Mouse (Mus musculus) midbrain, embryonic 12.5 days (tissue): ENCODE data around the gene Rbms3. TPM values are rescaled to one million over a fixed set of nuclear protein-coding genes. Genes with fewer than 3 reads are reported as not detected.

ENCODE experiments used
- ATAC-seq: fragments of 200-750 bp; cut with Nextera tagmentation; 2 replicates; pipeline ENCODE4 v1.8.0; 2017; ENCODE audit warnings: low read depth, moderate TSS enrichment, moderate library complexity; ENCODE audit not compliant: low FRiP score
- H3K27ac ChIP-seq: fragments of 300-500 bp; sonication (generic); replicated peaks from 2 replicates; pipeline ENCODE4 v1.5.1; 2016; ENCODE audit warnings: mild to moderate bottlenecking
- H3K27me3 ChIP-seq: fragments of 300-500 bp; sonication (generic); 2 replicates; pipeline ENCODE4 v1.6.1; 2016; ENCODE audit warnings: mild to moderate bottlenecking
- H3K36me3 ChIP-seq: fragments of 300-500 bp; sonication (generic); 2 replicates; pipeline ENCODE4 v1.6.1; 2016
- H3K4me1 ChIP-seq: fragments of 300-500 bp; sonication (generic); 2 replicates; pipeline ENCODE4 v1.6.1; 2016
- H3K4me2 ChIP-seq: fragments of 300-500 bp; sonication (generic); replicated peaks from 2 replicates; pipeline ENCODE4 v1.6.1; 2016; ENCODE audit warnings: mild to moderate bottlenecking, moderate library complexity
- H3K4me3 ChIP-seq: fragments of 300-500 bp; sonication (generic); 2 replicates; pipeline ENCODE4 v1.5.1; 2016; ENCODE audit warnings: mild to moderate bottlenecking
- H3K9ac ChIP-seq: fragments of 300-500 bp; sonication (generic); replicated peaks from 2 replicates; pipeline ENCODE4 v1.6.1; 2016; ENCODE audit warnings: mild to moderate bottlenecking, moderate library complexity
- H3K9me3 ChIP-seq: fragments of 300-500 bp; sonication (generic); 2 replicates; pipeline ENCODE4 v1.6.1; 2016; ENCODE audit warnings: mild to moderate bottlenecking
- WGBS: fragments of 180-500 bp; shearing (Covaris S2); methylation state at CpG from one replicate; pipeline ENCODE4 v1.1.7; 2016; 5-methylcytosine and 5-hydroxymethylcytosine counted together
- polyA plus RNA-seq: library from polyadenylated mRNA; unstranded; fragments of >200 nt; fragmentation: Nextera tagmentation; extraction: Ambion mirVana; gene quantifications from 2 replicates; pipeline ENCODE4 v1.2.1, GENCODE M21; 2016

Rbms3 gene
- polyA plus RNA-seq, 1 experiment from 2014 or later, result 25.8 TPM

GRCm38 (mm10) chr9:116973594-116973993 lies 656.1 kb downstream of the Rbms3 start:
- no peaks in the 10 kb centered on the region for H3K27me3 ChIP-seq
- no peaks in the 10 kb centered on the region for H3K36me3 ChIP-seq
- WGBS, result 26% methylated on average over 2 of the region's 2 CpGs
- no peaks in the 10 kb centered on the region for H3K4me1 ChIP-seq
- no peak overlapping the region for H3K9ac ChIP-seq
- no peak for ATAC-seq
- H3K9me3 ChIP-seq, result 0 out of 2 replicates have a peak, but pooled peaks cover 4% of the 10 kb centered on the region
- no peak overlapping the region for H3K4me2 ChIP-seq
- no peak overlapping the region for H3K27ac ChIP-seq
- no peak overlapping the region for H3K4me3 ChIP-seq

DNA sequence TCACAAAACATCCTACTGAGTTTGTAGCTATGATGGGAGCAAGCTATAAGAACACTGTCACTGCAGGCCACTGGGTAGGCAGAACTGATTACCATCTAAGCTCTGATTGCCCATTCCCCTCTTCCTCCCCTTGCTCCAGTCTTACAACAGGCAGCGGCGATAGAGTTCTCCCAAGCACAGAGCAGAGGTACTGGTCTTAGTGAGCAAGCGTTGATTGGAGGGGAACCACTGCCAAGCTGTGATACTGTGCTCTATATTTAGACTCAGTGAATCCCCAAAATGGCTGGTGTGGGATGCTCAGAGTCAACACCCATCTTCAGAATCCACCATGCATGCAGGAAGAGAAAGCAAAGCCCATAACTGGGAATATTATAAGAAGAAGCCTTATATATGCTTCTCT lies 662.4 kb downstream of the Rbms3 start:
- no peak for ATAC-seq
- no peaks in the 10 kb centered on the region for H3K36me3 ChIP-seq
- H3K27me3 ChIP-seq, result no peaks in the 10 kb centered on the region
- no peak overlapping the region for H3K4me3 ChIP-seq
- 94% methylated on average over 3 of the region's 3 CpGs for WGBS
- H3K27ac ChIP-seq, result no peak overlapping the region
- no peaks in the 10 kb centered on the region for H3K9me3 ChIP-seq
- H3K9ac ChIP-seq, result no peak overlapping the region
- H3K4me1 ChIP-seq, result peaks cover 5% of the 10 kb centered on the region; the same call in 1 of the 2 replicates
- no peak overlapping the region for H3K4me2 ChIP-seq

- Histone ChIP-seq H3K27ac (no peak overlapping the region; the same call in 1 of the 2 replicates), H3K4me3 (no peak overlapping the region), H3K9ac (no peak overlapping the region), H3K4me2 (no peak overlapping the region), H3K36me3 (no peaks in the 10 kb centered on the region), H3K4me1 (peaks cover 5% of the 10 kb centered on the region; the same call in 1 of the 2 replicates), H3K9me3 (0 out of 2 replicates have a peak, but pooled peaks cover 1% of the 10 kb centered on the region), H3K27me3 (no peaks in the 10 kb centered on the region)
- WGBS, result 58% methylated on average over 6 of the region's 6 CpGs
- no peak for ATAC-seq
Observed at GRCm38 (mm10) chr9:116965691-116966090, 664.0 kb downstream of the Rbms3 start.

- 0 out of 2 replicates have a peak, but pooled peaks cover 4% of the 10 kb centered on the region for H3K9me3 ChIP-seq
- H3K36me3 ChIP-seq, result no peaks in the 10 kb centered on the region
- H3K9ac ChIP-seq, result no peak overlapping the region
- no peak overlapping the region for H3K27ac ChIP-seq
- no peak overlapping the region for H3K4me2 ChIP-seq
- WGBS, result 95% methylated on average over 2 of the region's 2 CpGs
- H3K4me3 ChIP-seq, result no peak overlapping the region
- ATAC-seq, result no peak
- H3K27me3 ChIP-seq, result no peaks in the 10 kb centered on the region
- no peaks in the 10 kb centered on the region for H3K4me1 ChIP-seq
Observed at GRCm38 (mm10) chr9:116956156-116956555, 673.6 kb downstream of the Rbms3 start.

DNA sequence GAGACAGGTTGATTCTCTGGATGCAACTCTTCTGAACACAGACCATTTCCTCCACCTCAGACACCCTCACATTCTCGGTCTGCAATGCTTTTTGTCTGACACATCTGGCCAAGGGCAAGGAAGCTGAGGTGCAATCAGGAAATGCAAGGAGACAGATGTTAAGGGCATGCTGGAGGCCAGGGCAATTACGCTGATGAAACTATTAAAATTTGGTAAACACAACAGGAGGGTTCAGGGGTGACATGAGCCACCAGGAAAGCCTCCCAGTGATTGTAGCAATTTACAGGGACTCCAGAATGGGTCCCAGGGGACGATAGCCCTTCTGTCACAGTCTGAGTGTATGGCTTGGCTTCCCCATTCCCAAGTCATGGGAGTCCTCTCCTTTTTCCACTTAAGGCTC lies 681.5 kb downstream of the Rbms3 start:
- no peaks in the 10 kb centered on the region for H3K4me1 ChIP-seq
- no peaks in the 10 kb centered on the region for H3K9me3 ChIP-seq
- no peak overlapping the region for H3K9ac ChIP-seq
- 84% methylated on average over 3 of the region's 3 CpGs for WGBS
- ATAC-seq, result no peak
- no peak overlapping the region for H3K27ac ChIP-seq
- no peaks in the 10 kb centered on the region for H3K27me3 ChIP-seq
- H3K4me3 ChIP-seq, result no peak overlapping the region
- no peak overlapping the region for H3K4me2 ChIP-seq
- H3K36me3 ChIP-seq, result no peaks in the 10 kb centered on the region

DNA sequence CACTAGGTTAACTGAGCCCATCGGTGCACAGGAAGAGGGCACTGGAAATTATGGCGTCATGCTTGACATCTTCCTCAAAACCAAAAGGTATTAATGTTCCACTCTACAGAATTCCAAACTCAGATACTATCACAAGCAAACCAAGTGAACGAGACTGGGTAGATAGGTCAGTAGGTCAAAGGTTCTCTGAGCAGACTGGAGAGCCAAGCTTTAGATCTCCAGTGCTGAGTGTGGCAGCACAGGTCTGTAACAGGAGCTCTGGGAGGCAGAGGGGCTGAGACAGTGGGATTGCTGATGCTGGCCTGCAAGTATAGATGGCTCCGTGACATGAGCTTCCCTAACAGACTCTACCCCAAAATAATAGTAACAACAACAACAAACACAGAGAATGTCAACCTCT lies 682.3 kb downstream of the Rbms3 start:
- ATAC-seq, result no peak
- Histone ChIP-seq H3K4me1 (no peaks in the 10 kb centered on the region), H3K27ac (no peak overlapping the region), H3K36me3 (no peaks in the 10 kb centered on the region), H3K9ac (no peak overlapping the region), H3K9me3 (no peaks in the 10 kb centered on the region), H3K4me2 (no peak overlapping the region), H3K27me3 (no peaks in the 10 kb centered on the region), H3K4me3 (no peak overlapping the region)
- 84% methylated on average over 4 of the region's 4 CpGs for WGBS

DNA sequence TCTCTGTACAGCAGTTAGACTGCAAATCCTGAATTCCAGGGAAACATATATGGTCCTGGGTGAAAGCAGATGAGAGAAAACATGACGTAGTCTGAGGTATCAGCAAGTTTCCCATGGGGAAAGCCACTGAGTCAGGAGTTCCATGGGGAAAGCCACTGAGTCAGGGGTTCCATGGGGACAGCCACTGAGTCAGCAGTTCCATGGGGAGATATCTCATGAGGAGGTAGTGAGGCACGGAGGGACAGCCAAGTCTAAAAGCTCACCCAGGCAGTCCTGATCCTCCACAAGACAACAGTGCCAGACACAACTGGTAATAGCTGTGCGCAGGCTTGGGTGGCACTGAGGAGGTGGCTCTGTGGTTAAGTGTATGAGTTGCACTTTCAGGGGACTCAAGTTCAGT lies 682.9 kb downstream of the Rbms3 start:
- ATAC-seq, result no peak
- no peak overlapping the region for H3K4me2 ChIP-seq
- 84% methylated on average over 3 of the region's 3 CpGs for WGBS

DNA sequence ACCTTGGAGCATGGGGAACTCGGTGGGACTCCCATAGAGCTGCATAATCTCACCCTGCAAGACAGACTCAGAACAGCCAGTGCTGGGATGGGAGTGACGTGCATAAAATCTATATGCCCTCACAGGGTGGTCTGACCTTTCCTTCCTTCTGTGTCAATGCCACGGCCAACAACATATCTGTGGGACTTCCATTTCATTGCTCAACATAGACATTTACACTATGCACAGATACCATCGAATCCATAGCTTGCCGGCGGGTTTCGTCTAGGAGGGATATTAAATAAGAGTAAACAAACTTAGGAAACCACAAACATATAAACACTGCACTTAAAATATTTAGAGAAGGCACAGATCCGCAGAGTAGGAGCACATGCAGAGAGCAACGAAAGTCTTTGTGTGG lies 684.0 kb downstream of the Rbms3 start:
- Histone ChIP-seq H3K4me2 (no peak overlapping the region), H3K9ac (no peak overlapping the region), H3K36me3 (no peaks in the 10 kb centered on the region), H3K27ac (no peak overlapping the region), H3K4me1 (no peaks in the 10 kb centered on the region), H3K9me3 (no peaks in the 10 kb centered on the region), H3K4me3 (no peak overlapping the region), H3K27me3 (no peaks in the 10 kb centered on the region)
- no peak for ATAC-seq
- 82% methylated on average over 9 of the region's 9 CpGs for WGBS

More for the DNA sequence above, 682.9 kb downstream of the Rbms3 start:
- H3K4me3 ChIP-seq, result no peak overlapping the region
- H3K9me3 ChIP-seq, result no peaks in the 10 kb centered on the region
- H3K9ac ChIP-seq, result no peak overlapping the region
- H3K36me3 ChIP-seq, result no peaks in the 10 kb centered on the region
- H3K4me1 ChIP-seq, result no peaks in the 10 kb centered on the region
- H3K27me3 ChIP-seq, result no peaks in the 10 kb centered on the region
- no peak overlapping the region for H3K27ac ChIP-seq

- Histone ChIP-seq H3K4me2 (no peak overlapping the region), H3K4me1 (no peaks in the 10 kb centered on the region), H3K9me3 (no peaks in the 10 kb centered on the region), H3K36me3 (no peaks in the 10 kb centered on the region), H3K27ac (no peak overlapping the region), H3K27me3 (no peaks in the 10 kb centered on the region), H3K9ac (no peak overlapping the region), H3K4me3 (no peak overlapping the region)
- 90% methylated on average over 15 of the region's 15 CpGs for WGBS
- ATAC-seq, result no peak
Observed at GRCm38 (mm10) chr9:116943902-116944301, 685.8 kb downstream of the Rbms3 start.

DNA sequence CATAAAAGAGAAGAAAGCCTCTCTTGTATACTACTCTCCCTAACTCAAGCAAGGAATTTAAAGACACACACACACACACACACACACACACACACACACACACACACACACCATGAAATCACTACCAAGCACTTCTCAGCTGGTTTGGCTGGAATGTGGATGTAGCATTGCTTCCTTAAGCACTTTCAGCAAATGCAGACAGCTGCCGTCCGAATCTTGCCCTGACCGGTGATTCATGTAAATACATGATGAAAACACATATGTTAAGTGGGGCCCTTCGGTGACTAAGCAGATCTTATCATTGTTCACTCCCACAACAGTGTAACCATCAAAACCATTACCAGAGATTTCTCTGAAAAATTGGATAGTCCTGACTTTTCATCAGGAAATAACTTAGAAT lies 688.6 kb downstream of the Rbms3 start:
- Histone ChIP-seq H3K27me3 (no peaks in the 10 kb centered on the region), H3K36me3 (no peaks in the 10 kb centered on the region), H3K4me2 (no peak overlapping the region), H3K4me3 (no peak overlapping the region), H3K9me3 (no peaks in the 10 kb centered on the region), H3K4me1 (no peaks in the 10 kb centered on the region), H3K27ac (no peak overlapping the region), H3K9ac (no peak overlapping the region)
- 85% methylated on average over 4 of the region's 4 CpGs for WGBS
- no peak for ATAC-seq

DNA sequence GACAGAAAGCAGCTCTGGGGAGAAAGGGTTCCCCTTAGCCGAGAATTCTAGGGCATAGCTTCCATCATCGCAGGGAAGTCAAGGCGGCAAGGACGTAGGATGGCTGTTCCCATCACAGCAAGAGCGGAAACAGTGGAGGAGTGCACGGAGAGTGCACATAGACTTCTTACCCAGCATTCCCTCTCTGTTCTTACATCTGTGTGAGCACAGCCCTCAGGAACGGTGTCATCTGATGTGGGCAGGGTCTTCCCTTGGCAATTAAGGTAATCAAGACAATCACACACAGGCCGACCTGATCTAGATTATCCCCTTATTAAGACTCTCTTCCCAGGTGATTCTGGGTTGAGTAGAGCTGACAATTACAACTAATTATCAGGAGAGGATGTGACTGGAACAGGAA lies 689.0 kb downstream of the Rbms3 start:
- Histone ChIP-seq H3K4me1 (no peaks in the 10 kb centered on the region), H3K4me2 (no peak overlapping the region), H3K9me3 (no peaks in the 10 kb centered on the region), H3K27ac (no peak overlapping the region), H3K36me3 (no peaks in the 10 kb centered on the region), H3K4me3 (no peak overlapping the region), H3K9ac (no peak overlapping the region), H3K27me3 (no peaks in the 10 kb centered on the region)
- ATAC-seq, result no peak
- WGBS, result 87% methylated on average over 8 of the region's 8 CpGs

DNA sequence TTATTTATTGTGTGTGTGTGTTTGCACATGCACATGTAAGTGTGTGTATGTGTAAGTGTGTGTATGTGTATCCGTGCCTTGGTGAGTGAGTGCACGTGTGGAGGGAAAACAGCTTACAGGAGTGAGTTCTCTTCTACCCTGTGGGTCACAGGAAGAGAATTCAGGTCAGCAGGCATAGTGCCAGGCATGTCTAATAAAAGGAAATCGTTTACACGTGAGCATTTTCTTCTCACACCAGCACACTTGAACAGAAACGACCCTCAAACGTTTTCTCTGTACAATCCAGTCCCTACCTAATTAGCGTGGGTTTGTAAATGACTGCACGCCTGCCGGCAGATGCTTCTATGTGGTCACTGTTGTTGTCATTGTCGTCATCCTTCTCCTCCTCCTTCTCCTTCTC lies 701.4 kb downstream of the Rbms3 start:
- H3K9ac ChIP-seq, result no peak overlapping the region
- H3K4me2 ChIP-seq, result no peak overlapping the region
- no peak overlapping the region for H3K4me3 ChIP-seq
- H3K36me3 ChIP-seq, result no peaks in the 10 kb centered on the region
- H3K27me3 ChIP-seq, result peaks cover 15% of the 10 kb centered on the region
- H3K4me1 ChIP-seq, result 0 out of 2 replicates have a peak, but pooled peaks cover 4% of the 10 kb centered on the region
- no peak overlapping the region for H3K27ac ChIP-seq
- ATAC-seq, result no peak
- WGBS, result 62% methylated on average over 10 of the region's 10 CpGs
- 0 out of 2 replicates have a peak, but pooled peaks cover 2% of the 10 kb centered on the region for H3K9me3 ChIP-seq

- ATAC-seq, result no peak
- WGBS, result 84% methylated on average over 8 of the region's 8 CpGs
Observed at GRCm38 (mm10) chr9:116923151-116923550, 706.6 kb downstream of the Rbms3 start.

More at GRCm38 (mm10) chr9:116923151-116923550, 706.6 kb downstream of the Rbms3 start:
- Histone ChIP-seq H3K9ac (no peak overlapping the region), H3K4me3 (no peak overlapping the region), H3K27me3 (peaks cover 46% of the 10 kb centered on the region), H3K4me1 (peaks cover 13% of the 10 kb centered on the region; the same call in 1 of the 2 replicates), H3K4me2 (no peak overlapping the region), H3K9me3 (no peaks in the 10 kb centered on the region), H3K36me3 (no peaks in the 10 kb centered on the region), H3K27ac (no peak overlapping the region)
